Mouse (Mus musculus) intestine, embryonic 15.5 days (tissue): ENCODE data around the gene Foxl1. TPM values are rescaled to one million over a fixed set of nuclear protein-coding genes. Genes with fewer than 3 reads are reported as not detected.
"Not testable (repeated sequence)": the region's sequence is repeated elsewhere in the genome, so short reads cannot be mapped to it uniquely, and the experiment has no call there.

Experiments
- ATAC-seq: fragments of 200-750 bp; cut with Nextera tagmentation; 2 replicates; pipeline ENCODE4 v1.8.0; 2017; ENCODE audit warnings: moderate TSS enrichment, moderate library complexity
- H3K27ac ChIP-seq: fragments of 300-500 bp; sonication (generic); 2 replicates; pipeline ENCODE4 v1.5.1; 2015; ENCODE audit warnings: mild to moderate bottlenecking, inconsistent platforms
- H3K27me3 ChIP-seq: fragments of 300-500 bp; sonication (generic); replicated peaks from 2 replicates; pipeline ENCODE4 v1.6.1; 2015; ENCODE audit warnings: inconsistent platforms
- H3K36me3 ChIP-seq: fragments of 300-500 bp; sonication (generic); 2 replicates; pipeline ENCODE4 v1.6.1; 2015; ENCODE audit warnings: inconsistent platforms
- H3K4me1 ChIP-seq: fragments of 300-500 bp; sonication (generic); replicated peaks from 2 replicates; pipeline ENCODE4 v1.6.1; 2015; ENCODE audit warnings: inconsistent platforms
- H3K4me2 ChIP-seq: fragments of 300-500 bp; sonication (generic); replicated peaks from 2 replicates; pipeline ENCODE4 v1.6.1; 2015; ENCODE audit warnings: mild to moderate bottlenecking, inconsistent platforms
- H3K4me3 ChIP-seq: fragments of 300-500 bp; sonication (generic); replicated peaks from 2 replicates; pipeline ENCODE4 v1.5.1; 2015; ENCODE audit warnings: inconsistent platforms
- H3K9ac ChIP-seq: fragments of 300-500 bp; sonication (generic); 2 replicates; pipeline ENCODE4 v1.6.1; 2015; ENCODE audit warnings: inconsistent platforms
- H3K9me3 ChIP-seq: fragments of 300-500 bp; sonication (generic); 2 replicates; pipeline ENCODE4 v1.6.1; 2016; ENCODE audit warnings: inconsistent platforms
- WGBS: fragments of 180-500 bp; shearing (Covaris S2); methylation state at CpG from one replicate; pipeline ENCODE4 v1.1.7; 2015; 5-methylcytosine and 5-hydroxymethylcytosine counted together
- polyA plus RNA-seq: library from polyadenylated mRNA; unstranded; fragments of >200 nt; fragmentation: Nextera tagmentation; extraction: Ambion mirVana; gene quantifications from 2 replicates; pipeline ENCODE4 v1.2.1, GENCODE M21; 2015

Gene Foxl1
- polyA plus RNA-seq, 1 experiment from 2014 or later = 9.3 TPM

GRCm38 (mm10) chr8:121128531-121129264 lies 958 bp downstream of the Foxl1 start:
- peak overlapping the region; percentile 83 for H3K27ac ChIP-seq
- no peaks in the 10 kb centered on the region for H3K9me3 ChIP-seq
- peak overlapping the region; percentile 43 for H3K4me3 ChIP-seq
- H3K4me2 ChIP-seq = peak overlapping the region; percentile 62
- WGBS = 4% methylated on average over 55 of the region's 55 CpGs
- H3K4me1 ChIP-seq = peaks cover 27% of the 10 kb centered on the region
- no peak for ATAC-seq
- H3K27me3 ChIP-seq = peaks cover 72% of the 10 kb centered on the region
- peak overlapping the region; percentile 46 for H3K9ac ChIP-seq
- H3K36me3 ChIP-seq = no peaks in the 10 kb centered on the region

- 21% methylated on average over 16 of the region's 16 CpGs for WGBS
- Histone ChIP-seq H3K4me2 (peak overlapping the region; percentile 62), H3K27ac (peak overlapping the region; percentile 83; the same call in 1 of the 2 replicates), H3K9ac (peak overlapping the region; percentile 46; the same call in 1 of the 2 replicates), H3K4me1 (peaks cover 27% of the 10 kb centered on the region), H3K9me3 (no peaks in the 10 kb centered on the region), H3K36me3 (no peaks in the 10 kb centered on the region), H3K4me3 (peak overlapping the region; percentile 43), H3K27me3 (peaks cover 67% of the 10 kb centered on the region)
- no peak for ATAC-seq
Measured at GRCm38 (mm10) chr8:121129265-121129940, 1.7 kb downstream of the Foxl1 start.

DNA sequence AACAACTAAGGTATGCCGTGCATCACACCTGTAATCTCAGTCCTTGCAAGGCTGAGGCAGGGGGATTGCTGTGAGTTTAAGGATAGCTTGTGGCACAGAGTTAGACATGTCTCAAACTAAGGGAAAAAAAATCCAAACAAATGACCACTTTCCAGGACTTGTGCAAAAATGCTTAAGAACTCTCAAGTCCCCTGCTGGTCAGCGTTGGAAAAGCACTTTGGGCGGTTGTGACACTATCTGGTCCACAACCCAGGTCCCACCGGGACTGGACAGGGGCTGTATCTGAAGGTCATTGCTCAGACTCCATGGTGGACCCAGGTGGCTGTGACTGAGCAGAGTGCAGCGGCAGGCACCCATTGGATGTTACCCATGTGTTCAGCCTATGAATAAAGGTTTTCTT lies 2.8 kb downstream of the Foxl1 start:
- Histone ChIP-seq H3K4me3 (peak overlapping the region; percentile 14), H3K4me2 (peak overlapping the region; percentile 62), H3K9me3 (no peaks in the 10 kb centered on the region), H3K27ac (no peak overlapping the region), H3K4me1 (peaks cover 18% of the 10 kb centered on the region), H3K9ac (no peak overlapping the region), H3K27me3 (peaks cover 56% of the 10 kb centered on the region), H3K36me3 (no peaks in the 10 kb centered on the region)
- ATAC-seq = no peak
- 38% methylated on average over 5 of the region's 5 CpGs for WGBS

GRCm38 (mm10) chr8:121132961-121133513 lies 5.3 kb downstream of the Foxl1 start:
- Histone ChIP-seq H3K27ac (no peak overlapping the region), H3K9me3 (no peaks in the 10 kb centered on the region), H3K27me3 (peaks cover 32% of the 10 kb centered on the region), H3K36me3 (no peaks in the 10 kb centered on the region), H3K4me2 (no peak overlapping the region), H3K4me3 (no peak overlapping the region), H3K4me1 (peaks cover 9% of the 10 kb centered on the region), H3K9ac (no peak overlapping the region)
- ATAC-seq = no peak
- whole genome bisulfite sequencing = 80% methylated on average over 5 of the region's 5 CpGs

- H3K27me3 ChIP-seq = peaks cover 22% of the 10 kb centered on the region
- H3K27ac ChIP-seq = no peak overlapping the region
- ATAC-seq = no peak
- no peak overlapping the region for H3K9ac ChIP-seq
- no peaks in the 10 kb centered on the region for H3K9me3 ChIP-seq
- 91% methylated on average over 10 of the region's 10 CpGs for WGBS
- H3K4me3 ChIP-seq = no peak overlapping the region
- H3K4me1 ChIP-seq = no peaks in the 10 kb centered on the region
- no peak overlapping the region for H3K4me2 ChIP-seq
- no peaks in the 10 kb centered on the region for H3K36me3 ChIP-seq
Measured at GRCm38 (mm10) chr8:121134102-121134501, 6.4 kb downstream of the Foxl1 start.

GRCm38 (mm10) chr8:121134512-121134911 lies 6.8 kb downstream of the Foxl1 start:
- Histone ChIP-seq H3K4me3 (no peak overlapping the region), H3K27ac (no peak overlapping the region), H3K9ac (no peak overlapping the region), H3K9me3 (no peaks in the 10 kb centered on the region), H3K4me1 (no peaks in the 10 kb centered on the region), H3K36me3 (no peaks in the 10 kb centered on the region), H3K27me3 (peaks cover 18% of the 10 kb centered on the region), H3K4me2 (no peak overlapping the region)
- ATAC-seq = no peak
- WGBS = 89% methylated on average over 11 of the region's 11 CpGs

DNA sequence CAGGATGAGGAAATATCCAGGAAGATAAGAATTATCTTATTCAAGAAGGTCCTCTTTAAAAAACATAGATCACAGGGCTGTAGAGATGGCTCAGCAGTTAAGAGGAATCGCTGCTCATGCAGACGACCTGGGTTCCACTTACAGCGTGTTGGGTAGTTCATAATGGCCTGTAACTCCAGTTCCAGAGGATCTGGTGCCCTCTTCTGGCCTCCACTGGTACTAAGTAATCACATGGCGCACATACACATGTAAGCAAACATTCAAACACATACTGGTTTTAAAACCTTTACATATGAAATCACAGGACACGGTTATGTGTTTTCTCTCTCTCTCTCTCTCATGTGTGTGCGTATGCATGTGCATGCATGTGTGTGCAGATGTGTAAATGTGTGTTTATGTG lies 9.1 kb downstream of the Foxl1 start:
- Histone ChIP-seq H3K27ac (no peak overlapping the region), H3K4me3 (no peak overlapping the region), H3K9me3 (no peaks in the 10 kb centered on the region), H3K4me2 (no peak overlapping the region), H3K9ac (no peak overlapping the region), H3K4me1 (no peaks in the 10 kb centered on the region), H3K36me3 (no peaks in the 10 kb centered on the region), H3K27me3 (peaks cover 3% of the 10 kb centered on the region; the same call in 1 of the 2 replicates)
- 93% methylated on average over 6 of the region's 6 CpGs for WGBS
- ATAC-seq = no peak

DNA sequence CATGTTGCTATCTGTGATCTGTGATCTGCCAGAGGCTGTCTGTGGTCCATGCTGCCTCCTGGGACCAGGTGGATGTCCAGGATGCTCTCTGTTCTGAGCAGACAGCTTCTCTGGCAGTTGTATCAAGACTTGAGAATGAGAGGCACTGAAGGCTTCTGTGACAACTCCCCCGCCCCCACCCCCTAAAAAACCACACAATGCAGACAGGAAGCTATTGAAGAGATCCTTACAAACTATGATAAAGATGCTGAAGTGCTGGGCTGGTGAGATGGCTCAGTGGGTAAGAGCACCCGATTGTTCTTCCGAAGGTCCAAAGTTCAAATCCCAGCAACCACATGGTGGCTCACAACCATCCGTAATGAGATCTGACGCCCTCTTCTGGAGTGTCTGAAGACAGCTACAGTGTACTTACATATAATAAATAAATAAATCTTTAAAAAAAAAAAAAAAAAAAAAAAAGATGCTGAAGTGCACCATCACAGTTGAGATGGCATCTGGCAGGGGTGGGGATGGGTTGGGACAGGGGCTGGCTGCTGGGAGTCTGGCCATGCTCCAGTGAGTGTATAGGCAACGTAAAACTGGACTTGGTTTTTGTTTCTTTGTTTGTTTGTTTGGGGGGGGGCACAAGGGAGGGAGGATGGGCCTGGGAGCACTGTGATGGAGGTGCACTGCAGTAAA lies 17.9 kb downstream of the Foxl1 start:
- H3K36me3 ChIP-seq, H3K4me1 ChIP-seq, H3K4me2 ChIP-seq, H3K27ac ChIP-seq, H3K27me3 ChIP-seq, H3K4me3 ChIP-seq, ATAC-seq, H3K9ac ChIP-seq, H3K9me3 ChIP-seq: not testable (repeated sequence)
- 61% methylated on average over 4 of the region's 6 CpGs for WGBS

GRCm38 (mm10) chr8:121148573-121149083 lies 20.9 kb downstream of the Foxl1 start:
- 0 out of 2 replicates have a peak, but pooled peaks have one; percentile 53 for ATAC-seq
- no peak overlapping the region for H3K4me3 ChIP-seq
- H3K27me3 ChIP-seq = no peaks in the 10 kb centered on the region
- no peak overlapping the region for H3K27ac ChIP-seq
- H3K36me3 ChIP-seq = no peaks in the 10 kb centered on the region
- H3K4me1 ChIP-seq = peaks cover 6% of the 10 kb centered on the region; the same call in 1 of the 2 replicates
- H3K9me3 ChIP-seq = no peaks in the 10 kb centered on the region
- WGBS = 6% methylated on average over 8 of the region's 8 CpGs
- H3K4me2 ChIP-seq = no peak overlapping the region
- H3K9ac ChIP-seq = no peak overlapping the region

GRCm38 (mm10) chr8:121152394-121152793 lies 24.7 kb downstream of the Foxl1 start:
- no peaks in the 10 kb centered on the region for H3K36me3 ChIP-seq
- peaks cover 6% of the 10 kb centered on the region; the same call in 1 of the 2 replicates for H3K4me1 ChIP-seq
- H3K9me3 ChIP-seq = no peaks in the 10 kb centered on the region
- 0 out of 2 replicates have a peak, but pooled peaks cover 4% of the 10 kb centered on the region for H3K27me3 ChIP-seq
- no peak overlapping the region for H3K4me2 ChIP-seq
- H3K4me3 ChIP-seq = no peak overlapping the region
- H3K9ac ChIP-seq = no peak overlapping the region
- 39% methylated on average over 12 of the region's 12 CpGs for WGBS
- no peak overlapping the region for H3K27ac ChIP-seq
- no peak for ATAC-seq

DNA sequence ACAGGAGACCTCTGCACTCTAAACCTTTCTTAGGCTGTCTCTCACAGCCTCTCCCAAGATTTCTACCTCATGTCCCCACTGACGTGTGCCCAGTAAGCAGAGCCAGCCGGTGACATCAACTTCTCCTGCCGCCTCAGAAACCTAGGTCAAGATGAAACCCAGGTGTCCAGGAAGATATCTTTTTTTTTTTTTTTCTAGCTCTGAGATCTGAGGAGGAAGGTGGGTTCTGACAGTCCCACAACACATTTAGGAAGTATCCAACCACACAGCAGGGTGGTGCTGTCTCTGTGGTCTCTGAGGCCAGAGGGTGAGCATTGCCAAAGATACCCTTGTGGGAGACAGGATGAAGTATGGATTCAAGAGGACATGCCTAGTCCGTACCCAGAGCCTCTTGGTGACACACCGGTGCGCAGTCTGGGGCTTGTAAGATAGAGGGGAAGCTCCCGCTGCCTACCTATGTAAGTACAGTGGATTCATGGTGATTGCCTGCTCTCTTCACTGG lies 29.3 kb downstream of the Foxl1 start:
- H3K9me3 ChIP-seq = no peaks in the 10 kb centered on the region
- 0 out of 2 replicates have a peak, but pooled peaks cover 8% of the 10 kb centered on the region for H3K27me3 ChIP-seq
- no peak overlapping the region for H3K4me3 ChIP-seq
- no peaks in the 10 kb centered on the region for H3K36me3 ChIP-seq
- WGBS = 85% methylated on average over 7 of the region's 7 CpGs
- no peaks in the 10 kb centered on the region for H3K4me1 ChIP-seq
- H3K9ac ChIP-seq = no peak overlapping the region
- H3K27ac ChIP-seq = no peak overlapping the region
- ATAC-seq = no peak
- H3K4me2 ChIP-seq = no peak overlapping the region

DNA sequence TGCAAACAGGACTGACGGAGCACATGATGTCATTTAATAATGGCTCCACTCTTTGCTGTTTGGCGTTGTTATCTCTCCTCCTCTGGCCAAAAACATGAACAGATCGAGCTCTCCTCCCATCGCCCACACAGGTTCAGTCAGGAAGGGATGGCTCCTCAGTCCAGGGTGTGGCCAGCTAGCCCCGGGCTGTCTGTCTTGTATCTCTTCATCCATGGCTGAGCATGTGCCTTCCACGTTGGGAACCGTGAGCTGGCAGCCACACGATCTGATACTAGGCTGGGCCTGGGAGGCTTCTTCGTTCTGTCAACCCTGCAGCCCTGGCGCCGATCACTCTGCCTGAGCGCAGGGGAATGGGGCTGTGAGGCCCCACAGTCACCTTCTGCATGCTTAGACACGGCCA lies 31.1 kb downstream of the Foxl1 start:
- H3K36me3 ChIP-seq = no peaks in the 10 kb centered on the region
- no peak overlapping the region for H3K4me3 ChIP-seq
- H3K27ac ChIP-seq = no peak overlapping the region
- no peak for ATAC-seq
- H3K27me3 ChIP-seq = 0 out of 2 replicates have a peak, but pooled peaks cover 8% of the 10 kb centered on the region
- 69% methylated on average over 13 of the region's 13 CpGs for WGBS
- no peaks in the 10 kb centered on the region for H3K9me3 ChIP-seq
- H3K4me1 ChIP-seq = peaks cover 2% of the 10 kb centered on the region
- no peak overlapping the region for H3K4me2 ChIP-seq
- H3K9ac ChIP-seq = no peak overlapping the region
